Mouse (Mus musculus): ENCODE measurements around the gene Wwtr1. TPM values are rescaled to one million over a fixed set of nuclear protein-coding genes. Genes with fewer than 3 reads are reported as not detected.

Gene Wwtr1
- total and polyA plus RNA-seq, 2 experiments, result 4.9 to 11.9 TPM

- no peaks in the 10 kb centered on the region for H3K27me3 ChIP-seq (ENCODE audit: control insufficient read depth, insufficient read depth, low read length)
- peaks cover 7% of the 10 kb centered on the region; the same call in 1 of the 2 replicates for H3K79me2 ChIP-seq (ENCODE audit: control insufficient read depth, insufficient read depth, low read length)
- no peak overlapping the region for H3K9ac ChIP-seq (ENCODE audit: low read depth, low read length)
- no peaks in the 10 kb centered on the region for H3K36me3 ChIP-seq (ENCODE audit: control insufficient read depth, insufficient read depth, low read length)
- 65% methylated on average over 7 of the region's 7 CpGs for WGBS
- H3K4me3 ChIP-seq (ENCODE audit: insufficient read depth, low read depth, low read length), result no peak overlapping the region
- no peak overlapping the region for H3K27ac ChIP-seq (replicated peaks; ENCODE audit: insufficient read depth, low read depth, low read length)
- DNase-seq (ENCODE audit: extremely low read depth, low read depth, low spot score), result peak; percentile 30
- no peaks in the 10 kb centered on the region; the same call in none of the 2 replicates for H3K4me1 ChIP-seq (ENCODE audit: control insufficient read depth, insufficient read depth, low read length)
- TF ChIP-seq CTCF (IDR thresholded peaks at IDR 0.05; ENCODE audit: low read depth, low read length) (no peak), POLR2A (IDR thresholded peaks at IDR 0.05; ENCODE audit: extremely low read depth, insufficient read depth, low read length) (no peak)
Observed at GRCm38 (mm10) chr3:57509945-57510675, 65.6 kb downstream of the Wwtr1 start.

GRCm38 (mm10) chr3:57505991-57506390 lies 69.7 kb downstream of the Wwtr1 start:
- Histone ChIP-seq H3K9ac (ENCODE audit: low read depth, low read length) (no peak overlapping the region), H3K27me3 (ENCODE audit: control insufficient read depth, insufficient read depth, low read length) (no peaks in the 10 kb centered on the region), H3K79me2 (ENCODE audit: control insufficient read depth, insufficient read depth, low read length) (peaks cover 8% of the 10 kb centered on the region), H3K4me1 (ENCODE audit: control insufficient read depth, insufficient read depth, low read length) (no peaks in the 10 kb centered on the region; the same call in none of the 2 replicates), H3K36me3 (ENCODE audit: control insufficient read depth, insufficient read depth, low read length) (no peaks in the 10 kb centered on the region), H3K4me3 (ENCODE audit: insufficient read depth, low read depth, low read length) (no peak overlapping the region), H3K27ac (replicated peaks; ENCODE audit: insufficient read depth, low read depth, low read length) (no peak overlapping the region)
- TF ChIP-seq POLR2A (IDR thresholded peaks at IDR 0.05; ENCODE audit: extremely low read depth, insufficient read depth, low read length), result no peak
- TF ChIP-seq CTCF (IDR thresholded peaks at IDR 0.05; ENCODE audit: low read depth, low read length), result no peak
- peak; percentile 48 for DNase-seq (ENCODE audit: extremely low read depth, low read depth, low spot score)
- 54% methylated on average over 10 of the region's 10 CpGs for WGBS

GRCm38 (mm10) chr3:57504756-57505155 lies 71.0 kb downstream of the Wwtr1 start:
- no peak for TF ChIP-seq POLR2A (IDR thresholded peaks at IDR 0.05; ENCODE audit: extremely low read depth, insufficient read depth, low read length)
- TF ChIP-seq CTCF (IDR thresholded peaks at IDR 0.05; ENCODE audit: low read depth, low read length), result no peak
- H3K4me3 ChIP-seq (ENCODE audit: insufficient read depth, low read depth, low read length), result no peak overlapping the region
- no peaks in the 10 kb centered on the region; the same call in 1 of the 2 replicates for H3K4me1 ChIP-seq (ENCODE audit: control insufficient read depth, insufficient read depth, low read length)
- no peaks in the 10 kb centered on the region for H3K36me3 ChIP-seq (ENCODE audit: control insufficient read depth, insufficient read depth, low read length)
- no peak overlapping the region for H3K9ac ChIP-seq (ENCODE audit: low read depth, low read length)
- H3K79me2 ChIP-seq (ENCODE audit: control insufficient read depth, insufficient read depth, low read length), result peaks cover 6% of the 10 kb centered on the region
- no peak overlapping the region for H3K27ac ChIP-seq (replicated peaks; ENCODE audit: insufficient read depth, low read depth, low read length)
- no peaks in the 10 kb centered on the region for H3K27me3 ChIP-seq (ENCODE audit: control insufficient read depth, insufficient read depth, low read length)
- 63% methylated on average over 2 of the region's 2 CpGs for WGBS
- no peak for DNase-seq (ENCODE audit: extremely low read depth, low read depth, low spot score)

GRCm38 (mm10) chr3:57501596-57502220 lies 74.0 kb downstream of the Wwtr1 start:
- DNase-seq (ENCODE audit: extremely low read depth, low read depth, low spot score), result no peak
- H3K27ac ChIP-seq (replicated peaks; ENCODE audit: insufficient read depth, low read depth, low read length), result no peak overlapping the region
- peaks cover 3% of the 10 kb centered on the region; the same call in 1 of the 2 replicates for H3K79me2 ChIP-seq (ENCODE audit: control insufficient read depth, insufficient read depth, low read length)
- 83% methylated on average over 10 of the region's 10 CpGs for WGBS
- H3K36me3 ChIP-seq (ENCODE audit: control insufficient read depth, insufficient read depth, low read length), result no peaks in the 10 kb centered on the region
- H3K9ac ChIP-seq (ENCODE audit: low read depth, low read length), result no peak overlapping the region
- H3K4me1 ChIP-seq (ENCODE audit: control insufficient read depth, insufficient read depth, low read length), result no peaks in the 10 kb centered on the region; the same call in none of the 2 replicates
- no peak overlapping the region for H3K4me3 ChIP-seq (ENCODE audit: insufficient read depth, low read depth, low read length)
- H3K27me3 ChIP-seq (ENCODE audit: control insufficient read depth, insufficient read depth, low read length), result no peaks in the 10 kb centered on the region
- TF ChIP-seq CTCF (IDR thresholded peaks at IDR 0.05; ENCODE audit: low read depth, low read length) (no peak), POLR2A (IDR thresholded peaks at IDR 0.05; ENCODE audit: extremely low read depth, insufficient read depth, low read length) (no peak)

GRCm38 (mm10) chr3:57500846-57501245 lies 74.9 kb downstream of the Wwtr1 start:
- WGBS, result 96% methylated on average over 9 of the region's 9 CpGs
- TF ChIP-seq POLR2A (IDR thresholded peaks at IDR 0.05; ENCODE audit: extremely low read depth, insufficient read depth, low read length), result no peak
- TF ChIP-seq CTCF (IDR thresholded peaks at IDR 0.05; ENCODE audit: low read depth, low read length), result no peak
- H3K27ac ChIP-seq (replicated peaks; ENCODE audit: insufficient read depth, low read depth, low read length), result no peak overlapping the region

More at GRCm38 (mm10) chr3:57500846-57501245, 74.9 kb downstream of the Wwtr1 start:
- Histone ChIP-seq H3K27me3 (ENCODE audit: control insufficient read depth, insufficient read depth, low read length) (no peaks in the 10 kb centered on the region), H3K9ac (ENCODE audit: low read depth, low read length) (no peak overlapping the region), H3K79me2 (ENCODE audit: control insufficient read depth, insufficient read depth, low read length) (peaks cover 3% of the 10 kb centered on the region; the same call in 1 of the 2 replicates), H3K4me1 (ENCODE audit: control insufficient read depth, insufficient read depth, low read length) (no peaks in the 10 kb centered on the region; the same call in 1 of the 2 replicates), H3K36me3 (ENCODE audit: control insufficient read depth, insufficient read depth, low read length) (no peaks in the 10 kb centered on the region), H3K4me3 (ENCODE audit: insufficient read depth, low read depth, low read length) (no peak overlapping the region)
- DNase-seq (ENCODE audit: extremely low read depth, low read depth, low spot score), result no peak

Measured in liver, adult 2 months (tissue).